Comparison of ENCODE assay signal across 8 mouse cellular contexts in genomic region chr6:113037946-113038734, GRCm38 (mm10). TPM values are rescaled to one million over a fixed set of nuclear protein-coding genes. Genes with fewer than 3 reads are reported as not detected.
A peak's percentile ranks its signal among the peaks of the same experiment; 100 is the strongest.
DNase-seq lines count a peak whose midpoint lies in the region; ATAC-seq and TF ChIP-seq lines count a peak whose summit lies in the region.

No protein-coding gene starts in this region.

- peak; percentile 64 for TF ChIP-seq CTCF in C2C12 (IDR thresholded peaks at IDR 0.05; ENCODE audit: control insufficient read depth, insufficient read depth, insufficient read length)
- peak; percentile 91 for TF ChIP-seq CTCF in liver, adult 2 months (IDR thresholded peaks at IDR 0.05; ENCODE audit: low read depth, low read length)

- H3K4me1 ChIP-seq in heart, embryonic 11.5 days (ENCODE audit: control insufficient read depth, insufficient read depth, low read length) = 0 out of 2 replicates have a peak, but pooled peaks cover 3% of the 10 kb centered on the region
- H3K4me1 ChIP-seq in kidney, embryonic 15.5 days = peaks cover 10% of the 10 kb centered on the region
- H3K4me1 ChIP-seq in liver, adult 2 months (ENCODE audit: control insufficient read depth, insufficient read depth, low read length) = peaks cover 5% of the 10 kb centered on the region

- no peaks in the 10 kb centered on the region for H3K79me2 ChIP-seq in C2C12 (ENCODE audit: control insufficient read depth, insufficient read depth)
- no peaks in the 10 kb centered on the region for H3K79me2 ChIP-seq in liver, adult 2 months (ENCODE audit: control insufficient read depth, insufficient read depth, low read length)

- no peak overlapping the region for H3K4me3 ChIP-seq in C2C12 (ENCODE audit: insufficient read depth, poor library complexity, severe bottlenecking)
- no peak overlapping the region; the same call in 1 of the 2 replicates for H3K4me3 ChIP-seq in heart, embryonic 11.5 days (ENCODE audit: low read depth, low read length)
- H3K4me3 ChIP-seq in kidney, embryonic 15.5 days (replicated peaks) = peak overlapping the region; percentile 23
- peak overlapping the region; percentile 11; the same call in 1 of the 2 replicates for H3K4me3 ChIP-seq in liver, adult 2 months (ENCODE audit: insufficient read depth, low read depth, low read length)

- WGBS in heart, embryonic 11.5 days (ENCODE audit: insufficient replicate concordance) = 17% methylated on average over 19 of the region's 19 CpGs
- 6% methylated on average over 19 of the region's 19 CpGs for WGBS in kidney, embryonic 15.5 days
- WGBS in liver, adult 2 months = 2% methylated on average over 19 of the region's 19 CpGs

- H3ac ChIP-seq in C2C12 (ENCODE audit: control insufficient read depth, insufficient read length, low read depth) = no peak overlapping the region

- peak overlapping the region; percentile 57 for H3K4me2 ChIP-seq in heart, embryonic 11.5 days
- H3K4me2 ChIP-seq in kidney, embryonic 15.5 days = peak overlapping the region; percentile 54

- no peaks in the 10 kb centered on the region for H3K27me3 ChIP-seq in C2C12 (ENCODE audit: control insufficient read depth, insufficient read depth, insufficient read length)
- H3K27me3 ChIP-seq in heart, embryonic 11.5 days (ENCODE audit: control insufficient read depth, insufficient read depth, low read length) = peaks cover 3% of the 10 kb centered on the region; the same call in 1 of the 2 replicates
- no peaks in the 10 kb centered on the region for H3K27me3 ChIP-seq in kidney, embryonic 15.5 days
- no peaks in the 10 kb centered on the region for H3K27me3 ChIP-seq in liver, adult 2 months (ENCODE audit: control insufficient read depth, insufficient read depth, low read length)
- H3K27me3 ChIP-seq in splenic B cell, adult 2 months (ENCODE audit: control insufficient read depth, insufficient read depth, low read length, poor library complexity, severe bottlenecking) = no peaks in the 10 kb centered on the region

- DNase-seq in brain, adult 2 months (ENCODE audit: low read depth, low spot score) = peak; percentile 86
- peak; percentile 85 for DNase-seq in liver, adult 2 months (ENCODE audit: extremely low read depth, low read depth, low spot score)
- peak; percentile 80 for DNase-seq in splenic B cell, adult 2 months (ENCODE audit: low read depth, low spot score)

- no peak overlapping the region for H3K27ac ChIP-seq in heart, embryonic 11.5 days (ENCODE audit: low read depth, low read length)
- peak overlapping the region; percentile 50; the same call in 1 of the 2 replicates for H3K27ac ChIP-seq in kidney, embryonic 15.5 days
- H3K27ac ChIP-seq in liver, adult 2 months (replicated peaks; ENCODE audit: insufficient read depth, low read depth, low read length) = peak overlapping the region; percentile 65

- no peaks in the 10 kb centered on the region for H3K36me3 ChIP-seq in C2C12 (ENCODE audit: control insufficient read depth, insufficient read depth)
- H3K36me3 ChIP-seq in heart, embryonic 11.5 days (ENCODE audit: control insufficient read depth, insufficient read depth, low read length) = no peaks in the 10 kb centered on the region
- H3K36me3 ChIP-seq in kidney, embryonic 15.5 days = no peaks in the 10 kb centered on the region
- H3K36me3 ChIP-seq in liver, adult 2 months (ENCODE audit: control insufficient read depth, insufficient read depth, low read length) = no peaks in the 10 kb centered on the region
- H3K36me3 ChIP-seq in splenic B cell, adult 2 months (ENCODE audit: control insufficient read depth, insufficient read depth, low read length, poor library complexity, severe bottlenecking) = no peaks in the 10 kb centered on the region

- no peaks in the 10 kb centered on the region for H3K9me3 ChIP-seq in heart, embryonic 11.5 days (replicated peaks; ENCODE audit: control insufficient read depth, low read length)
- no peaks in the 10 kb centered on the region for H3K9me3 ChIP-seq in kidney, embryonic 15.5 days (replicated peaks)

- TF ChIP-seq POLR2A in liver, adult 2 months (IDR thresholded peaks at IDR 0.05; ENCODE audit: extremely low read depth, insufficient read depth, low read length) = no peak

- peak; percentile 88 for ATAC-seq in erythroblast, adult 5-6 weeks (replicated peaks; ENCODE audit: low FRiP score, poor library complexity, severe bottlenecking)
- no peak for ATAC-seq in heart, embryonic 11.5 days (replicated peaks; ENCODE audit: insufficient number of reproducible peaks, low FRiP score, low TSS enrichment)
- ATAC-seq in kidney, embryonic 15.5 days (replicated peaks; ENCODE audit: low FRiP score) = peak; percentile 74
- peak; percentile 79 for ATAC-seq in monocyte, adult 5-6 weeks (replicated peaks; ENCODE audit: insufficient number of reproducible peaks, low FRiP score, low TSS enrichment, poor library complexity, severe bottlenecking)

- H3K9ac ChIP-seq in heart, embryonic 11.5 days (ENCODE audit: low read depth, low read length) = peak overlapping the region; percentile 36; the same call in 1 of the 2 replicates
- H3K9ac ChIP-seq in kidney, embryonic 15.5 days = 0 out of 2 replicates have a peak overlapping the region, but pooled peaks have one; percentile 19
- peak overlapping the region; percentile 41 for H3K9ac ChIP-seq in liver, adult 2 months (ENCODE audit: low read depth, low read length)

- H3K79me3 ChIP-seq in C2C12 (ENCODE audit: low read depth) = no peaks in the 10 kb centered on the region

TF ChIP-seq in C2C12, 6 proteins besides CTCF, POLR2A, EP300 and RAD21:
- TF ChIP-seq FOSL1 (IDR thresholded peaks at IDR 0.05; ENCODE audit: insufficient read depth, low read length, poor library complexity, severe bottlenecking) = no peak
- TF ChIP-seq CEBPB (IDR thresholded peaks at IDR 0.05; ENCODE audit: low read depth) = no peak
- TF ChIP-seq MAX (IDR thresholded peaks at IDR 0.05) = no peak
- TF ChIP-seq USF1 (IDR thresholded peaks at IDR 0.05; ENCODE audit: low read depth) = no peak
- TF ChIP-seq MYOG (IDR thresholded peaks at IDR 0.05; ENCODE audit: control insufficient read depth, extremely low read depth, insufficient read length) = no peak
- TF ChIP-seq MYOD1 (IDR thresholded peaks at IDR 0.05; ENCODE audit: control insufficient read depth, insufficient read length, low read depth) = no peak
TF ChIP-seq in C2C12: peak in this region for 0.

RNA-seq across cellular contexts. Expression of gene Thumpd3, which starts 7.9 kb away (rescaled TPM):
- polyA plus RNA-seq in C2C12 (2012; fragmentation: generic; extraction: Trizol) = 18.8 TPM
- 18.0 and 27.7 TPM in 2 replicates for total RNA-seq in erythroblast, adult 5-6 weeks (2015; ENCODE audit: low replicate concordance)
- total RNA-seq in erythroblast, adult 5-6 weeks (2017; ENCODE audit: low replicate concordance) = 16.3 and 19.6 TPM in 2 replicates
- 41.0 and 41.6 TPM in 2 replicates for polyA plus RNA-seq in heart, embryonic 11.5 days (2014; fragmentation: Nextera tagmentation; extraction: Ambion mirVana)
- 46.6 and 47.0 TPM in 2 replicates for polyA plus RNA-seq in kidney, embryonic 15.5 days (2015; fragmentation: Nextera tagmentation; extraction: Ambion mirVana)
- 20.1 and 21.8 TPM in 2 replicates for total RNA-seq in liver, adult 2 months (2014; rRNA removed)
- polyA plus RNA-seq in liver, adult 2 months (2012; rRNA removed) = 5.3 and 6.3 TPM in 2 replicates
- 43.8 to 77.0 TPM (median 65.1 TPM) in 3 replicates for total RNA-seq in monocyte, adult 5-6 weeks (2017)

RNA-seq across cellular contexts. Expression of gene Setd5, which starts 39.0 kb away (rescaled TPM):
- 17.0 TPM for polyA plus RNA-seq in C2C12 (2012; fragmentation: generic; extraction: Trizol)
- total RNA-seq in erythroblast, adult 5-6 weeks (2015; ENCODE audit: low replicate concordance) = 34.4 and 36.6 TPM in 2 replicates
- total RNA-seq in erythroblast, adult 5-6 weeks (2017; ENCODE audit: low replicate concordance) = 29.4 TPM in 2 replicates
- polyA plus RNA-seq in heart, embryonic 11.5 days (2014; fragmentation: Nextera tagmentation; extraction: Ambion mirVana) = 72.3 and 86.9 TPM in 2 replicates
- 75.0 and 75.9 TPM in 2 replicates for polyA plus RNA-seq in kidney, embryonic 15.5 days (2015; fragmentation: Nextera tagmentation; extraction: Ambion mirVana)
- total RNA-seq in liver, adult 2 months (2014; rRNA removed) = 28.1 and 35.4 TPM in 2 replicates
- polyA plus RNA-seq in liver, adult 2 months (2012; rRNA removed) = 8.8 and 11.8 TPM in 2 replicates
- 50.2 to 111 TPM (median 50.6 TPM) in 3 replicates for total RNA-seq in monocyte, adult 5-6 weeks (2017)

Comparison
In these comparisons a context has a peak if more than half of its experiments do, and no peak if none do; other contexts are left out.
1. H3K4me3 ChIP-seq: peak in kidney, embryonic 15.5 days (single experiment) and liver, adult 2 months (single experiment); none in C2C12 (single experiment) and heart, embryonic 11.5 days (single experiment).
2. Peak in every context shown above with its lines, with median percentiles within 50 percentile points of each other: DNase-seq and H3K9ac ChIP-seq.